Mouse (Mus musculus) neural tube, embryonic 13.5 days (tissue): ENCODE data around the gene Sfswap. TPM values are rescaled to one million over a fixed set of nuclear protein-coding genes. Genes with fewer than 3 reads are reported as not detected.

Source experiments
- ATAC-seq: fragments of 200-750 bp; cut with Nextera tagmentation; 2 replicates; pipeline ENCODE4 v1.8.0; 2017; ENCODE audit warnings: low read depth, mild to moderate bottlenecking, moderate TSS enrichment, moderate library complexity
- H3K27ac ChIP-seq: fragments of 300-500 bp; sonication (generic); replicated peaks from 2 replicates; pipeline ENCODE4 v1.5.1; 2015; ENCODE audit warnings: moderate library complexity, mild to moderate bottlenecking, inconsistent platforms
- H3K27me3 ChIP-seq: fragments of 300-500 bp; sonication (generic); 2 replicates; pipeline ENCODE4 v1.6.1; 2015; ENCODE audit warnings: mild to moderate bottlenecking, inconsistent platforms
- H3K36me3 ChIP-seq: fragments of 300-500 bp; sonication (generic); 2 replicates; pipeline ENCODE4 v1.6.1; 2015; ENCODE audit warnings: mild to moderate bottlenecking, inconsistent platforms
- H3K4me1 ChIP-seq: fragments of 300-500 bp; sonication (generic); replicated peaks from 2 replicates; pipeline ENCODE4 v1.6.1; 2015; ENCODE audit warnings: inconsistent platforms
- H3K4me2 ChIP-seq: fragments of 300-500 bp; sonication (generic); 2 replicates; pipeline ENCODE4 v1.6.1; 2015; ENCODE audit warnings: inconsistent platforms, mild to moderate bottlenecking, moderate library complexity
- H3K4me3 ChIP-seq: fragments of 300-500 bp; sonication (generic); 2 replicates; pipeline ENCODE4 v1.5.1; 2015; ENCODE audit warnings: mild to moderate bottlenecking, inconsistent platforms
- H3K9ac ChIP-seq: fragments of 300-500 bp; sonication (generic); 2 replicates; pipeline ENCODE4 v1.6.1; 2015; ENCODE audit warnings: moderate library complexity, mild to moderate bottlenecking, inconsistent platforms
- H3K9me3 ChIP-seq: fragments of 300-500 bp; sonication (generic); 2 replicates; pipeline ENCODE4 v1.6.1; 2016; ENCODE audit warnings: inconsistent platforms
- WGBS: fragments of 180-500 bp; shearing (Covaris S2); methylation state at CpG from one replicate; pipeline ENCODE4 v1.1.7; 2015; 5-methylcytosine and 5-hydroxymethylcytosine counted together
- polyA plus RNA-seq: library from polyadenylated mRNA; unstranded; fragments of >200 nt; fragmentation: Nextera tagmentation; extraction: Ambion mirVana; gene quantifications from 2 replicates; pipeline ENCODE4 v1.2.1, GENCODE M21; 2015

Gene Sfswap
- polyA plus RNA-seq, 1 experiment from 2014 or later = 42.8 TPM

- no peaks in the 10 kb centered on the region for H3K27me3 ChIP-seq
- peaks cover 66% of the 10 kb centered on the region for H3K36me3 ChIP-seq
- 84% methylated on average over 2 of the region's 2 CpGs for WGBS
- no peak overlapping the region for H3K4me2 ChIP-seq
- no peaks in the 10 kb centered on the region for H3K4me1 ChIP-seq
- no peak overlapping the region for H3K27ac ChIP-seq
- H3K4me3 ChIP-seq = no peak overlapping the region
- no peaks in the 10 kb centered on the region for H3K9me3 ChIP-seq
- no peak for ATAC-seq
- H3K9ac ChIP-seq = no peak overlapping the region
These were observed 33.5 kb downstream of the Sfswap start for GRCm38 (mm10) chr5:129534500-129534899.

GRCm38 (mm10) chr5:129535021-129535420 is 34.0 kb downstream of the Sfswap start:
- H3K4me2 ChIP-seq = no peak overlapping the region
- H3K4me3 ChIP-seq = no peak overlapping the region
- no peaks in the 10 kb centered on the region for H3K4me1 ChIP-seq
- H3K9me3 ChIP-seq = no peaks in the 10 kb centered on the region
- no peaks in the 10 kb centered on the region for H3K27me3 ChIP-seq
- 89% methylated on average over 2 of the region's 2 CpGs for WGBS
- no peak overlapping the region for H3K27ac ChIP-seq
- H3K9ac ChIP-seq = no peak overlapping the region
- H3K36me3 ChIP-seq = peaks cover 66% of the 10 kb centered on the region
- no peak for ATAC-seq

GRCm38 (mm10) chr5:129535431-129535830 is 34.4 kb downstream of the Sfswap start:
- no peaks in the 10 kb centered on the region for H3K27me3 ChIP-seq
- no peak overlapping the region for H3K4me3 ChIP-seq
- no peaks in the 10 kb centered on the region for H3K4me1 ChIP-seq
- no peak overlapping the region for H3K4me2 ChIP-seq
- H3K27ac ChIP-seq = no peak overlapping the region
- no peak overlapping the region for H3K9ac ChIP-seq
- H3K9me3 ChIP-seq = no peaks in the 10 kb centered on the region
- no peak for ATAC-seq
- peaks cover 69% of the 10 kb centered on the region for H3K36me3 ChIP-seq
- 98% methylated on average over 3 of the region's 3 CpGs for WGBS

- Histone ChIP-seq H3K4me3 (no peak overlapping the region), H3K9me3 (no peaks in the 10 kb centered on the region), H3K27me3 (no peaks in the 10 kb centered on the region), H3K4me2 (no peak overlapping the region), H3K36me3 (peaks cover 82% of the 10 kb centered on the region), H3K9ac (no peak overlapping the region), H3K27ac (no peak overlapping the region), H3K4me1 (no peaks in the 10 kb centered on the region)
- 94% methylated on average over 4 of the region's 4 CpGs for WGBS
- no peak for ATAC-seq
These were observed 37.8 kb downstream of the Sfswap start for GRCm38 (mm10) chr5:129538826-129539225.

GRCm38 (mm10) chr5:129542236-129542635 is 41.2 kb downstream of the Sfswap start:
- Histone ChIP-seq H3K4me2 (no peak overlapping the region), H3K4me1 (no peaks in the 10 kb centered on the region), H3K27ac (no peak overlapping the region), H3K9me3 (no peaks in the 10 kb centered on the region), H3K36me3 (peaks cover 85% of the 10 kb centered on the region), H3K4me3 (no peak overlapping the region), H3K9ac (no peak overlapping the region), H3K27me3 (no peaks in the 10 kb centered on the region)
- no peak for ATAC-seq
- 89% methylated on average over 3 of the region's 3 CpGs for WGBS

GRCm38 (mm10) chr5:129545787-129546186 is 44.8 kb downstream of the Sfswap start:
- 88% methylated on average over 9 of the region's 9 CpGs for WGBS
- H3K27ac ChIP-seq = no peak overlapping the region
- H3K27me3 ChIP-seq = no peaks in the 10 kb centered on the region
- no peak for ATAC-seq
- H3K36me3 ChIP-seq = peaks cover 95% of the 10 kb centered on the region
- H3K4me2 ChIP-seq = no peak overlapping the region
- H3K4me3 ChIP-seq = no peak overlapping the region
- H3K9me3 ChIP-seq = no peaks in the 10 kb centered on the region
- no peaks in the 10 kb centered on the region for H3K4me1 ChIP-seq
- no peak overlapping the region for H3K9ac ChIP-seq

GRCm38 (mm10) chr5:129549716-129550115 is 48.7 kb downstream of the Sfswap start:
- Histone ChIP-seq H3K9me3 (no peaks in the 10 kb centered on the region), H3K4me1 (no peaks in the 10 kb centered on the region), H3K4me3 (no peak overlapping the region), H3K4me2 (no peak overlapping the region), H3K27ac (no peak overlapping the region), H3K27me3 (no peaks in the 10 kb centered on the region), H3K9ac (no peak overlapping the region), H3K36me3 (peaks cover 96% of the 10 kb centered on the region)
- ATAC-seq = no peak
- 88% methylated on average over 12 of the region's 12 CpGs for WGBS

GRCm38 (mm10) chr5:129550790-129551189 is 49.8 kb downstream of the Sfswap start:
- WGBS = 97% methylated on average over 6 of the region's 6 CpGs
- Histone ChIP-seq H3K27ac (no peak overlapping the region), H3K4me3 (no peak overlapping the region), H3K9ac (no peak overlapping the region), H3K36me3 (peaks cover 100% of the 10 kb centered on the region), H3K9me3 (no peaks in the 10 kb centered on the region), H3K27me3 (no peaks in the 10 kb centered on the region), H3K4me1 (no peaks in the 10 kb centered on the region), H3K4me2 (no peak overlapping the region)
- no peak for ATAC-seq

GRCm38 (mm10) chr5:129551991-129552390 is 51.0 kb downstream of the Sfswap start:
- WGBS = 94% methylated on average over 2 of the region's 2 CpGs

GRCm38 (mm10) chr5:129553642-129554041 is 52.6 kb downstream of the Sfswap start:
- H3K9ac ChIP-seq = no peak overlapping the region
- no peaks in the 10 kb centered on the region for H3K4me1 ChIP-seq
- no peak for ATAC-seq
- H3K4me2 ChIP-seq = no peak overlapping the region
- H3K27me3 ChIP-seq = no peaks in the 10 kb centered on the region
- no peak overlapping the region for H3K27ac ChIP-seq
- H3K4me3 ChIP-seq = no peak overlapping the region
- no peaks in the 10 kb centered on the region for H3K9me3 ChIP-seq
- 89% methylated on average over 6 of the region's 6 CpGs for WGBS
- peaks cover 95% of the 10 kb centered on the region for H3K36me3 ChIP-seq

More at GRCm38 (mm10) chr5:129551991-129552390, 51.0 kb downstream of the Sfswap start:
- Histone ChIP-seq H3K4me1 (no peaks in the 10 kb centered on the region), H3K4me2 (no peak overlapping the region), H3K36me3 (peaks cover 99% of the 10 kb centered on the region), H3K4me3 (no peak overlapping the region), H3K27me3 (no peaks in the 10 kb centered on the region), H3K9me3 (no peaks in the 10 kb centered on the region), H3K27ac (no peak overlapping the region), H3K9ac (no peak overlapping the region)
- ATAC-seq = no peak

GRCm38 (mm10) chr5:129558591-129558990 is 57.6 kb downstream of the Sfswap start:
- Histone ChIP-seq H3K27me3 (no peaks in the 10 kb centered on the region), H3K36me3 (peaks cover 91% of the 10 kb centered on the region), H3K4me2 (no peak overlapping the region), H3K9me3 (no peaks in the 10 kb centered on the region), H3K27ac (no peak overlapping the region), H3K4me1 (peaks cover 4% of the 10 kb centered on the region; the same call in 1 of the 2 replicates), H3K4me3 (no peak overlapping the region), H3K9ac (no peak overlapping the region)
- ATAC-seq = no peak
- 91% methylated on average over 5 of the region's 5 CpGs for WGBS

- Histone ChIP-seq H3K4me1 (peaks cover 4% of the 10 kb centered on the region; the same call in 1 of the 2 replicates), H3K36me3 (peaks cover 91% of the 10 kb centered on the region), H3K9me3 (no peaks in the 10 kb centered on the region), H3K27ac (no peak overlapping the region), H3K27me3 (no peaks in the 10 kb centered on the region), H3K4me2 (no peak overlapping the region), H3K4me3 (no peak overlapping the region), H3K9ac (no peak overlapping the region)
- 72% methylated on average over 11 of the region's 11 CpGs for WGBS
- no peak for ATAC-seq
These were observed 58.3 kb downstream of the Sfswap start for GRCm38 (mm10) chr5:129559283-129559682.

GRCm38 (mm10) chr5:129562342-129562741 is 61.3 kb downstream of the Sfswap start:
- Histone ChIP-seq H3K27me3 (no peaks in the 10 kb centered on the region), H3K27ac (no peak overlapping the region), H3K4me2 (no peak overlapping the region), H3K9me3 (no peaks in the 10 kb centered on the region), H3K4me3 (no peak overlapping the region), H3K4me1 (peaks cover 4% of the 10 kb centered on the region; the same call in 1 of the 2 replicates), H3K36me3 (peaks cover 91% of the 10 kb centered on the region), H3K9ac (no peak overlapping the region)
- WGBS = 92% methylated on average over 8 of the region's 8 CpGs
- no peak for ATAC-seq
